Mouse (Mus musculus) CD4-positive, CD25-positive, alpha-beta regulatory T cell, adult 4 months (primary cell): Measurements from ENCODE around the gene Dennd4c. TPM values are rescaled to one million over a fixed set of nuclear protein-coding genes. Genes with fewer than 3 reads are reported as not detected.
A peak's percentile ranks its signal among the peaks of the same experiment; 100 is the strongest.

ENCODE experiments used
- ATAC-seq: one replicate; pipeline ENCODE4 v1.8.0; 2017
- polyA plus RNA-seq, 2 experiments: library from polyadenylated mRNA; unstranded; fragments of 100-300 nt; shearing (Covaris generic); gene quantifications; one replicate each; pipeline ENCODE4 v1.2.1; 2017

Dennd4c gene
- polyA plus RNA-seq, result 1 to 10 TPM; 5.3 to 6.0 TPM

GRCm38 (mm10) chr4:86748336-86749291, at the start of gene Dennd4c:
TSS of gene Dennd4c (plus strand) at chr4:86748555.
- ATAC-seq, result peak; percentile 81

- no peak for ATAC-seq
These were observed 49.0 kb upstream of the Dennd4c start for GRCm38 (mm10) chr4:86699161-86699865.

- no peak for ATAC-seq
These were observed 39.6 kb upstream of the Dennd4c start for GRCm38 (mm10) chr4:86708801-86709200.

- ATAC-seq, result no peak
These were observed 38.2 kb upstream of the Dennd4c start for GRCm38 (mm10) chr4:86710034-86710650.

- no peak for ATAC-seq
These were observed 37.6 kb upstream of the Dennd4c start for GRCm38 (mm10) chr4:86710666-86711215.

GRCm38 (mm10) chr4:86712751-86713195, 35.6 kb upstream of the Dennd4c start:
- ATAC-seq, result peak; percentile 75

- peak; percentile 66 for ATAC-seq
These were observed 34.8 kb upstream of the Dennd4c start for GRCm38 (mm10) chr4:86713518-86713917.

GRCm38 (mm10) chr4:86715341-86715740, 33.0 kb upstream of the Dennd4c start:
- ATAC-seq, result no peak

- ATAC-seq, result no peak
These were observed 31.2 kb upstream of the Dennd4c start for GRCm38 (mm10) chr4:86717176-86717575.

- no peak for ATAC-seq
These were observed 29.3 kb upstream of the Dennd4c start for GRCm38 (mm10) chr4:86718878-86719577.

- ATAC-seq, result peak; percentile 34
These were observed 26.4 kb upstream of the Dennd4c start for GRCm38 (mm10) chr4:86721856-86722358.

- ATAC-seq, result no peak
These were observed 23.2 kb upstream of the Dennd4c start for GRCm38 (mm10) chr4:86725175-86725574.

GRCm38 (mm10) chr4:86726141-86726540, 22.2 kb upstream of the Dennd4c start:
- ATAC-seq, result no peak

GRCm38 (mm10) chr4:86729829-86730228, 18.5 kb upstream of the Dennd4c start:
- no peak for ATAC-seq

- no peak for ATAC-seq
These were observed 14.1 kb upstream of the Dennd4c start for GRCm38 (mm10) chr4:86734088-86734841.

GRCm38 (mm10) chr4:86739308-86739993, 8.9 kb upstream of the Dennd4c start:
- no peak for ATAC-seq

GRCm38 (mm10) chr4:86749361-86749841, 1.0 kb downstream of the Dennd4c start:
- ATAC-seq, result peak; percentile 9

- ATAC-seq, result no peak
These were observed 2.1 kb downstream of the Dennd4c start for GRCm38 (mm10) chr4:86750346-86750945.

- no peak for ATAC-seq
These were observed 16.0 kb downstream of the Dennd4c start for GRCm38 (mm10) chr4:86764307-86764706.

GRCm38 (mm10) chr4:86777587-86777986, 29.2 kb downstream of the Dennd4c start:
- ATAC-seq, result no peak
